Mouse (Mus musculus) gastrocnemius, postnatal 4 days (tissue): Measurements from ENCODE around the gene Tnks2. TPM values are rescaled to one million over a fixed set of nuclear protein-coding genes. Genes with fewer than 3 reads are reported as not detected.

Source experiments
- DNase-seq, 2 experiments: peaks; one replicate each; pipeline ENCODE4 v3.0.0; 2021 to 2022; ENCODE audit warnings: low spot score in 2 of 2, mixed read lengths in 2 of 2
- total RNA-seq, 2 experiments: library from RNA; stranded (reverse); gene quantifications; 2 replicates each; pipeline ENCODE4 v1.2.3; 2021

The Tnks2 gene
- total RNA-seq, 2 experiments from 2014 or later, result 166 to 182 TPM

- no peak for DNase-seq
These were observed 93.8 kb downstream of the Tnks2 start for GRCm38 (mm10) chr19:36927800-36928361.

DNA sequence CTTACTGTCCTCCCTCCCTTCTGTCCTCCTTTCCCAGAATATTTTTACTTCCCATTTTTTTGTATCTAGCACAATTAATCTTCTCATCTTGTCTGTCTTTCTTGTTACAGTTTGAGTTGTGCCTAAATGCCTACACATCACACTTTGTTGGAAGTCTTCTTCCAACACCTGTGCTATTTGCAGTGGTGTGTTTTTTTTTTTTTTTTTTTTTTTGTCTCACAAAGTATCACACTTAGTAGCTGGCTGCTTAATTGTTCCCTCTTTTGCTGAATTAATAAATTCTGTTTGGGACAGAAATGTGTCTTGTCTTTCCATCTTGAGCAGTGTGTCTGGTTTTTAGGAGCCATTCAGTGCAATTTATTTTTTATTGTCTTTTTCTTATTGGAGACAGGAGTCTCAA is 95.8 kb downstream of the Tnks2 start:
- no peak for DNase-seq

DNA sequence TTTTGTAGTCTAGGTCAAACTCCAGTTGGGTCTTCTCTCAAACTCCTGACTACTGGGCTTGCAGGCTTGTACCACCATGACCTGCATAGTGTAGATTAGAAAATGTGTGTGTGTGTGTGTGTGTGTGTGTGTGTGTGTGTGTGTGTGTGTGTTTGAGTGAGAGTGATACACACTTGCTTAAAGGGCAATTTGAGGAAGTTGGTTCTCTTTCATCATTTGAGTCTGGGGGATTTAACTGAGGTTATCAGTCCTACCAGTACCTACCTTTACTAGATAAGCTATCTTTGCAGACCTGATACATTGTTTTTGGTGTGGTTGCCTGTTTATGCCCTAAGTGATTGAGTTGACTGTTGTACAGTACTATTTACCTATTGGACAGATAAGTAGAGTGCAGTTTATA is 98.1 kb downstream of the Tnks2 start:
- no peak for DNase-seq

- no peak for DNase-seq
These were observed 98.6 kb downstream of the Tnks2 start for GRCm38 (mm10) chr19:36932613-36933012.

DNA sequence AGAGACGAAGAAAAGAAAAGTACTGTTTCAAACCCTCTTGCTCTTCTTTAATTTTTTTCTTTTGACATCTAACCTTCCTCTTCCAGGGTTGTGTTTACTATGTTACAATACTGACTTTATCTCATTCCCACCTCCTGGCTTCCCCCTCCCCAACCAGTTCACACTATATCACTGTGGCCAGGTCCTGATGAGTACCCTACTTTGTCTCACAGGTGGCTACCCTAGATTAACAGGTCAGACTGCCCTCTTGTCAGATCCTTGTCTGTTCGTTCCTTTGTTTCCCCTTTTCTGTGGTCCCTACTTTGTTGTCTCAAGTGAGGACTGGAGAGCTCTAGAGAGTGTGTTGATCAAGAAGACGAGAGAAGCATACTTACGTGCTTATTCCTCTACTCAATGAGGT is 102.3 kb downstream of the Tnks2 start:
- no peak for DNase-seq

DNA sequence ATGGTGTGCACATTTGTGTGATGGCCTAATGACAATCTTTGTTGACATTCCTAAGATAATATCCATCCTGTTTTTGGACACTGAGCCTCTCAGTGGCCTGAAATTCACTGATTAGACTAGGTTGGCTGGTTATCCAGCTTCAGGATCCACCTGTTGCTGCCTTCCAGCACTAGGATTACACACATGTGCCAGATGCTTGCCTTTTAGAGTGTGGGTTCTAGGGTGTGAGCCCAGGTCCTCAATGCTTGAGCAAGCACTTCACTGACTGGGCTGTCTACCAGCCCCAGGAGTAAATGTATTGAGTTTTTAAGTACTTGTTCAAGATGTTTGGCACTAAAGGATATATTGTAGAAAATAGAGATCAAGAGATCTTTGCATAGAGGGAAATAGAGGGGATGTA is 104.0 kb downstream of the Tnks2 start:
- no peak for DNase-seq

DNA sequence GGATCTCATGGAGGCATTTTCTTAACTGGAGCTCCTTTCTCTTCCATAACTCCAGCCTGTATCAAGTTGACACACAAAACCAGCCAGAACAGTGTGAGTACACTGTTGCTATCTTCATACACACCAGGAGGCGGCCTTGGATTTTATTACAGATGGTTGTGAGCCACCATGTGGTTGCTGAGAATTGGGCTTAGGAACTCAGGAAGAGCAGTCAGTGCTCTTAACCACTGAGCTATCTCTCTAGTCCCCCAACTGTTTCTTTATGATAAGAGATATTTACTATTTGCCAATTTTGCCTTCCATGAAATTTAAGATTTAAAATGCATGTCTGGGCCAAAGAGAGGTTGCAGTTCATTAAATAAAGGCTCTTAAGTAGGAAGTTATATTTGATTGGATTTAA is 106.0 kb downstream of the Tnks2 start:
- no peak for DNase-seq

Other genes starting within 250 kb of the Tnks2 start
- 10 to 100 TPM; 76.9 to 78.8 TPM for gene Ppp1r3c, start 97.6 kb upstream of the Tnks2 start, total RNA-seq
- gene Fgfbp3, start 85.4 kb downstream of the Tnks2 start, total RNA-seq, result 1 to 10 TPM; 2.7 to 3.2 TPM
- gene Btaf1, start 91.8 kb downstream of the Tnks2 start, total RNA-seq, result 10 to 100 TPM; 10.2 to 11.2 TPM